Mouse (Mus musculus) stomach, postnatal 0 days (tissue): ENCODE measurements around the gene Alpi.

Experiments used
- CTCF ChIP-seq: IDR thresholded peaks from 2 replicates; pipeline ENCODE4 v1.5.1; 2016; ENCODE audit warnings: antibody characterized with exemption, low read depth, mild to moderate bottlenecking, moderate library complexity
- EP300 ChIP-seq: optimal IDR thresholded peaks from 2 replicates; pipeline ENCODE3; 2016; ENCODE audit warnings: antibody characterized with exemption

- no peak for TF ChIP-seq CTCF
- TF ChIP-seq EP300, result no peak
Observed at GRCm38 (mm10) chr1:87124673-87125072, 23.3 kb upstream of the Alpi start, which contains the start of gene Akp3.
